9 mouse cellular contexts compared by ENCODE assay signal in the genomic region with DNA sequence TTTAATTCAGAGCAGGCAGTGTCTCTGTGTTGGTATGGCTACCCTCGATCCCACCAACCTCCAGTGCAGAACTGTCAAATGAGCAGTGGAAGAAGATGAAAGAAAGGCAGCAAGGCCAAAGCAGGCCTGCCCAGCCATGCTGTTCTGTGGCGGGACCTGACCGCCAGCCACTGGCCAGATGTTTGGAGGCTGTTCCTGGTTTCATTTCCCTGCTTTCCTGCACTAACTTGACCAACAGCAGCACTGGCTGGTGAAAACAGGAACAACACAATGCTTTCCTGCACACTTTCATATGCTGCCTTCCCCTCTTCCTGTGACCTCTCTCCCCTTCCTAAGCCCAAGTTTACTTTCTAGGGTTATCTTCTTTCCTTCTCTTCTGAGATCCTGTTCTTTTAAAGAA. TPM values are rescaled to one million over a fixed set of nuclear protein-coding genes. Genes with fewer than 3 reads are reported as not detected.
A peak's percentile ranks its signal among the peaks of the same experiment; 100 is the strongest.
DNase-seq lines count a peak whose midpoint lies in the region; ATAC-seq and TF ChIP-seq lines count a peak whose summit lies in the region.
"Had no signal": no experiment of that assay in that cellular context is flagged by ENCODE, and none has a peak within 500 bp of the region (broad histone marks: within the 10 kb centered on the region; RNA-seq: fewer than 3 reads in every experiment).

No protein-coding gene starts in this region.

- intact Hi-C loops in gastrocnemius, postnatal 14 days (cut with DNase I; ENCODE audit: low total_unique reads), result no loop called here

- no peak overlapping the region for H3K4me2 ChIP-seq in kidney, embryonic 16.5 days (replicated peaks; ENCODE audit: low read depth, low read length)
- no peak overlapping the region for H3K4me2 ChIP-seq in liver, postnatal 0 days (ENCODE audit: low read depth, low read length)
- H3K4me2 ChIP-seq in midbrain, embryonic 11.5 days, result no peak overlapping the region
- H3K4me2 ChIP-seq: embryonic facial prominence, embryonic 15.5 days had no signal

- peak; percentile 29 for DNase-seq in kidney, adult 11 months
- DNase-seq in gastrocnemius, postnatal 14 days, result peak; percentile 51
- DNase-seq in liver, postnatal 0 days, result no peak
- no peak for DNase-seq in cerebellum, postnatal 10 days
- DNase-seq in right cerebral cortex, postnatal 25 days, result no peak
- no peak for DNase-seq in midbrain, embryonic 11.5 days (ENCODE audit: low spot score, missing footprints)

- H3K27me3 ChIP-seq in kidney, embryonic 16.5 days (ENCODE audit: insufficient read depth, low read length), result no peaks in the 10 kb centered on the region
- H3K27me3 ChIP-seq in liver, postnatal 0 days (ENCODE audit: insufficient read depth, low read length), result no peaks in the 10 kb centered on the region
- no peaks in the 10 kb centered on the region for H3K27me3 ChIP-seq in midbrain, embryonic 11.5 days (ENCODE audit: control insufficient read depth, insufficient read depth, low read length)
- H3K27me3 ChIP-seq: embryonic facial prominence, embryonic 15.5 days had no signal

- TF ChIP-seq CTCF in bone marrow macrophage, adult 2 months (IDR thresholded peaks at IDR 0.05; ENCODE audit: low read depth, low read length), result no peak
- peak; percentile 43 for TF ChIP-seq CTCF in liver, postnatal 0 days (IDR thresholded peaks at IDR 0.05; ENCODE audit: low read depth)

- H3K36me3 ChIP-seq in kidney, embryonic 16.5 days (ENCODE audit: insufficient read depth, low read length), result no peaks in the 10 kb centered on the region
- H3K36me3 ChIP-seq in liver, postnatal 0 days (replicated peaks; ENCODE audit: insufficient read depth, low read length), result no peaks in the 10 kb centered on the region
- H3K36me3 ChIP-seq in midbrain, embryonic 11.5 days (ENCODE audit: control insufficient read depth, insufficient read depth, low read length), result no peaks in the 10 kb centered on the region
- H3K36me3 ChIP-seq: embryonic facial prominence, embryonic 15.5 days had no signal

- no peak for TF ChIP-seq POLR2A in bone marrow macrophage, adult 2 months (IDR thresholded peaks at IDR 0.05; ENCODE audit: borderline replicate concordance, low read depth, low read length)

- ATAC-seq in kidney, embryonic 16.5 days (ENCODE audit: low FRiP score, low TSS enrichment), result no peak
- ATAC-seq in liver, postnatal 0 days, result no peak
- no peak for ATAC-seq in midbrain, embryonic 11.5 days (ENCODE audit: low FRiP score)

- H3K4me1 ChIP-seq in kidney, embryonic 16.5 days (ENCODE audit: insufficient read depth, low read length), result no peaks in the 10 kb centered on the region
- H3K4me1 ChIP-seq in bone marrow macrophage, adult 2 months (ENCODE audit: control insufficient read depth, insufficient read depth, low read length), result peaks cover 53% of the 10 kb centered on the region
- H3K4me1 ChIP-seq in liver, postnatal 0 days (ENCODE audit: insufficient read depth), result no peaks in the 10 kb centered on the region
- no peaks in the 10 kb centered on the region for H3K4me1 ChIP-seq in midbrain, embryonic 11.5 days (ENCODE audit: control insufficient read depth, insufficient read depth, low read length)
- H3K4me1 ChIP-seq: embryonic facial prominence, embryonic 15.5 days had no signal

- H3K9me3 ChIP-seq in kidney, embryonic 16.5 days (ENCODE audit: low read length), result no peaks in the 10 kb centered on the region
- no peaks in the 10 kb centered on the region for H3K9me3 ChIP-seq in liver, postnatal 0 days (ENCODE audit: low read length)
- no peaks in the 10 kb centered on the region for H3K9me3 ChIP-seq in midbrain, embryonic 11.5 days (ENCODE audit: control insufficient read depth, low read length)
- H3K9me3 ChIP-seq: embryonic facial prominence, embryonic 15.5 days had no signal

- WGBS in kidney, embryonic 16.5 days, result 42% methylated on average over 3 of the region's 3 CpGs
- WGBS in liver, postnatal 0 days (ENCODE audit: insufficient replicate concordance), result 51% methylated on average over 3 of the region's 3 CpGs
- WGBS in midbrain, embryonic 11.5 days, result 74% methylated on average over 3 of the region's 3 CpGs

- no peak overlapping the region for H3K9ac ChIP-seq in kidney, embryonic 16.5 days (replicated peaks; ENCODE audit: low read length)
- H3K9ac ChIP-seq in liver, postnatal 0 days (replicated peaks), result no peak overlapping the region
- no peak overlapping the region for H3K9ac ChIP-seq in midbrain, embryonic 11.5 days (ENCODE audit: low read length)
- H3K9ac ChIP-seq: embryonic facial prominence, embryonic 15.5 days had no signal

- H3K4me3 ChIP-seq in kidney, embryonic 16.5 days (ENCODE audit: low read length), result no peak overlapping the region
- no peak overlapping the region for H3K4me3 ChIP-seq in bone marrow macrophage, adult 2 months (ENCODE audit: insufficient read depth, low read length)
- no peak overlapping the region for H3K4me3 ChIP-seq in liver, postnatal 0 days (ENCODE audit: low read depth, low read length)
- H3K4me3 ChIP-seq in midbrain, embryonic 11.5 days (ENCODE audit: low read depth, low read length), result no peak overlapping the region
- H3K4me3 ChIP-seq: embryonic facial prominence, embryonic 15.5 days had no signal

- H3K27ac ChIP-seq in kidney, embryonic 16.5 days (ENCODE audit: low read length), result no peak overlapping the region
- peak overlapping the region; percentile 99 for H3K27ac ChIP-seq in bone marrow macrophage, adult 2 months (ENCODE audit: insufficient read depth, low read depth, low read length)
- H3K27ac ChIP-seq in liver, postnatal 0 days (ENCODE audit: low read depth), result no peak overlapping the region
- no peak overlapping the region for H3K27ac ChIP-seq in midbrain, embryonic 11.5 days (ENCODE audit: low read depth, low read length)
- H3K27ac ChIP-seq: embryonic facial prominence, embryonic 15.5 days had no signal

- no peak for TF ChIP-seq EP300 in liver, postnatal 0 days (IDR thresholded peaks at IDR 0.05; ENCODE audit: low read depth)

RNA-seq across cellular contexts. Expression of gene Mitf, which starts 50.8 kb away (rescaled TPM):
- polyA plus RNA-seq in kidney, embryonic 16.5 days (2015; fragmentation: Nextera tagmentation; extraction: Ambion mirVana), result 3.4 and 3.7 TPM in 2 replicates
- 48.4 and 52.1 TPM in 2 replicates for polyA plus RNA-seq in bone marrow macrophage, adult 2 months (2012; ENCODE audit: insufficient read depth, insufficient read length, missing spikeins)
- total RNA-seq in gastrocnemius, postnatal 14 days (2021), result 1 to 10 TPM; 5.7 to 6.0 TPM
- polyA plus RNA-seq in liver, postnatal 0 days (2015; fragmentation: Nextera tagmentation; extraction: Ambion mirVana), result 0.72 and 0.89 TPM in 2 replicates
- 0.30 and 0.72 TPM in 2 replicates for polyA plus RNA-seq in midbrain, embryonic 11.5 days (2014; fragmentation: Nextera tagmentation; extraction: Ambion mirVana)

Comparison
In these comparisons a context has a peak if more than half of its experiments do, and no peak if none do; other contexts are left out.
1. DNase-seq: peak in kidney, adult 11 months (single experiment) and gastrocnemius, postnatal 14 days (single experiment); none in liver, postnatal 0 days (single experiment), cerebellum, postnatal 10 days (0 of 2), right cerebral cortex, postnatal 25 days (single experiment) and midbrain, embryonic 11.5 days (single experiment).
2. RNA of gene Mitf, which starts 50.8 kb away (polyA plus RNA-seq): 48.4 to 52.1 TPM in bone marrow macrophage, adult 2 months; 3.4 to 3.7 TPM in kidney, embryonic 16.5 days, 0.72 to 0.89 TPM in liver, postnatal 0 days and 0.30 to 0.72 TPM in midbrain, embryonic 11.5 days; every median in the first group is over 10 times any median in the second.